Mouse (Mus musculus) left cerebral cortex, postnatal 36 days (tissue): ENCODE results near the gene Tnfrsf22. TPM values are rescaled to one million over a fixed set of nuclear protein-coding genes. Genes with fewer than 3 reads are reported as not detected.

Experiments
- DNase-seq, 2 experiments: peaks; one replicate each; pipeline ENCODE4 v3.0.0; 2021 to 2022; ENCODE audit warnings: low spot score in 2 of 2, mixed read lengths in 1 of 2
- intact Hi-C: fragments of 180-260 bp; cut with DNase I; formaldehyde crosslinking; loops from one replicate; pipeline ENCODE4 v1.15.1; 2025
- total RNA-seq, 2 experiments: library from RNA; stranded (reverse); gene quantifications; 2 replicates each; pipeline ENCODE4 v1.2.3; 2021

Gene Tnfrsf22
- total RNA-seq, 2 experiments from 2014 or later: 0.84 to 1.8 TPM

DNA sequence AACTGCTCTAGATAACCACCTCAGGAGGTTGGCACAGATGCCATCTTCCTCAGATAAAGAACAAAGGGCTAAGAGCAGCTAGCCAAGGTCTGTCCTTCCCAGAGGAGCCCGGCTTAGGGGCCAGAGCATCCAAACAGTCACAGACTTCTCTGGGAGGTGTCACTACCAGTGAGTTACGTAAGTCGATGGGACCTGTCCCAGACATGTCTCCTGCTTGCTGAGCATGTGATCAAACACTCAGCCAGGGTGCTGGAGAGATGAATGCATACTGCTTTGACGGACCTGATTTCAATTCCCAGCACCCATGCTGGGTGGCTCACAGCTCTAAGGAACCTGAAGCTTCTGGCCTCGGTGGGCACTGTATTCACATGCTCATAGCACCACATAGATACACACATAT is 61.9 kb downstream of the Tnfrsf22 start:
- intact Hi-C loops: no loop called here
- DNase-seq: no peak

Other genes starting within 250 kb of the Tnfrsf22 start
- gene Cdkn1c, start 188.6 kb downstream of the Tnfrsf22 start, total RNA-seq: 10 to 100 TPM; 11.9 to 14.2 TPM
- gene Slc22a18, start 175.9 kb downstream of the Tnfrsf22 start, total RNA-seq: under 1 TPM; 0.34 to 0.89 TPM
- gene Phlda2, start 146.5 kb downstream of the Tnfrsf22 start, total RNA-seq: not detected
- gene Nap1l4, start 100.6 kb downstream of the Tnfrsf22 start, total RNA-seq: 100 to 1,000 TPM; 110 to 117 TPM
- gene Cars, start 49.6 kb downstream of the Tnfrsf22 start, total RNA-seq: 10 to 100 TPM; 47.6 to 65.2 TPM
- gene Tnfrsf26, start 20.9 kb downstream of the Tnfrsf22 start, total RNA-seq: under 1 TPM in 1 of 2 experiments, not detected in 1; 0.11 TPM
- gene Tnfrsf23, start 36.2 kb upstream of the Tnfrsf22 start, total RNA-seq: 1 to 10 TPM in 1 of 2 experiments, under 1 TPM in 1; 0.86 to 1.6 TPM
- 10 to 100 TPM; 31.3 to 43.6 TPM for gene Osbpl5, start 107.3 kb upstream of the Tnfrsf22 start, total RNA-seq
- not detected for gene Mrgprg, start 117.3 kb upstream of the Tnfrsf22 start, total RNA-seq
- gene Mrgpre, start 134.8 kb upstream of the Tnfrsf22 start, total RNA-seq: 1 to 10 TPM; 6.7 to 7.1 TPM
- gene Nadsyn1, start 173.2 kb upstream of the Tnfrsf22 start, total RNA-seq: 1 to 10 TPM; 5.1 to 7.1 TPM
- 10 to 100 TPM; 38.3 to 42.2 TPM for gene Dhcr7, start 173.5 kb upstream of the Tnfrsf22 start, total RNA-seq
- gene Gm498, start 217.2 kb upstream of the Tnfrsf22 start, total RNA-seq: not detected